Mouse (Mus musculus) kidney, embryonic 14.5 days (tissue): Measurements from ENCODE around the gene S100b. TPM values are rescaled to one million over a fixed set of nuclear protein-coding genes. Genes with fewer than 3 reads are reported as not detected.

Experiments used
- ATAC-seq: fragments of 200-750 bp; cut with Nextera tagmentation; 2 replicates; pipeline ENCODE4 v1.8.0; 2017; ENCODE audit warnings: moderate number of reproducible peaks, mild to moderate bottlenecking, moderate TSS enrichment, moderate library complexity; ENCODE audit not compliant: low FRiP score, low TSS enrichment
- H3K27ac ChIP-seq: fragments of 300-500 bp; sonication (generic); 2 replicates; pipeline ENCODE4 v1.5.1; 2014; ENCODE audit warnings: low read depth, mild to moderate bottlenecking, low read length, moderate library complexity, mixed read lengths
- H3K27me3 ChIP-seq: fragments of 300-500 bp; sonication (generic); 2 replicates; pipeline ENCODE4 v1.6.1; 2014; ENCODE audit warnings: mild to moderate bottlenecking, low read length; ENCODE audit not compliant: control insufficient read depth, insufficient read depth
- H3K36me3 ChIP-seq: fragments of 300-500 bp; sonication (generic); 2 replicates; pipeline ENCODE4 v1.6.1; 2014; ENCODE audit warnings: low read length, mixed read lengths; ENCODE audit not compliant: control insufficient read depth, insufficient read depth
- H3K4me1 ChIP-seq: fragments of 300-500 bp; sonication (generic); 2 replicates; pipeline ENCODE4 v1.6.1; 2014; ENCODE audit warnings: low read length, mixed read lengths; ENCODE audit not compliant: control insufficient read depth, insufficient read depth
- H3K4me2 ChIP-seq: fragments of 300-500 bp; sonication (generic); replicated peaks from 2 replicates; pipeline ENCODE4 v1.6.1; 2014; ENCODE audit warnings: low read depth, mild to moderate bottlenecking, low read length
- H3K4me3 ChIP-seq: fragments of 300-500 bp; sonication (generic); 2 replicates; pipeline ENCODE4 v1.5.1; 2014; ENCODE audit warnings: mild to moderate bottlenecking, low read length
- H3K9ac ChIP-seq: fragments of 300-500 bp; sonication (generic); 2 replicates; pipeline ENCODE4 v1.6.1; 2014; ENCODE audit warnings: low read depth, mild to moderate bottlenecking, low read length, moderate library complexity
- H3K9me3 ChIP-seq: fragments of 300-500 bp; sonication (generic); 2 replicates; pipeline ENCODE4 v1.6.1; 2016; ENCODE audit warnings: low read length; ENCODE audit not compliant: control insufficient read depth
- WGBS: fragments of 180-500 bp; shearing (Covaris S2); extraction: QIAGEN DNeasy Blood & Tissue Kit; methylation state at CpG from one replicate; pipeline ENCODE4 v1.1.7; 2014; 5-methylcytosine and 5-hydroxymethylcytosine counted together
- polyA plus RNA-seq: library from polyadenylated mRNA; unstranded; fragments of >200 nt; fragmentation: Nextera tagmentation; extraction: Ambion mirVana; gene quantifications from 2 replicates; pipeline ENCODE4 v1.2.1, GENCODE M21; 2014

Gene S100b
- polyA plus RNA-seq, 1 experiment from 2014 or later = 0.32 TPM

GRCm38 (mm10) chr10:76255617-76256016, 2.0 kb downstream of the S100b start:
- no peak overlapping the region for H3K4me3 ChIP-seq
- ATAC-seq = no peak
- H3K27ac ChIP-seq = no peak overlapping the region
- H3K4me2 ChIP-seq = no peak overlapping the region
- H3K9ac ChIP-seq = no peak overlapping the region
- H3K9me3 ChIP-seq = no peaks in the 10 kb centered on the region
- H3K4me1 ChIP-seq = no peaks in the 10 kb centered on the region
- no peaks in the 10 kb centered on the region for H3K27me3 ChIP-seq
- WGBS = 73% methylated on average over 6 of the region's 6 CpGs
- H3K36me3 ChIP-seq = no peaks in the 10 kb centered on the region

DNA sequence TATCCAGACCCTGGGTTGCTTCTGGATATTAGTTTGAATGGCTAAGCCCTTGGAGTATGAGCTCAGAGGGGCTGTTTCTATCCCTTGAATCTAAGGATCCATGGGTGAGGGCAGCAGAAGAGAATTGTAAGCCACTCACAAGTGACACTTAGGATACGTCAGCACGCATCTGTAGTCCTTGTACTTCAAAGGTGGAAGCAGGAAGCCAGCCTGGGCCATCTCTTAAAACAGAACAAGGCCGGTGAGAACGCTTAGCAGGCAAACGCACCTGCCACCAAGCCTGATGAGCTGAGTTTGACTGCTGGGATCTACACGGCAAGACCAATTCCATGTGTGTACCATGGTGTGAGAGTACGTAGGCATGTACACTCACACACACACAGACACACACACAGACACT, 3.6 kb downstream of the S100b start:
- Histone ChIP-seq H3K27ac (no peak overlapping the region), H3K9me3 (no peaks in the 10 kb centered on the region), H3K9ac (no peak overlapping the region), H3K4me1 (no peaks in the 10 kb centered on the region), H3K4me3 (no peak overlapping the region), H3K4me2 (no peak overlapping the region), H3K36me3 (peaks cover 2% of the 10 kb centered on the region; the same call in 1 of the 2 replicates), H3K27me3 (no peaks in the 10 kb centered on the region)
- WGBS = 91% methylated on average over 7 of the region's 7 CpGs
- ATAC-seq = no peak

- WGBS = 78% methylated on average over 12 of the region's 12 CpGs
- Histone ChIP-seq H3K27me3 (no peaks in the 10 kb centered on the region), H3K27ac (no peak overlapping the region), H3K36me3 (peaks cover 3% of the 10 kb centered on the region; the same call in 1 of the 2 replicates), H3K9ac (no peak overlapping the region), H3K9me3 (no peaks in the 10 kb centered on the region), H3K4me2 (no peak overlapping the region), H3K4me3 (no peak overlapping the region), H3K4me1 (no peaks in the 10 kb centered on the region)
- ATAC-seq = no peak
Measured at GRCm38 (mm10) chr10:76257719-76258390, 4.2 kb downstream of the S100b start.

- H3K4me2 ChIP-seq = no peak overlapping the region
- peaks cover 3% of the 10 kb centered on the region; the same call in 1 of the 2 replicates for H3K36me3 ChIP-seq
- no peak for ATAC-seq
- H3K27ac ChIP-seq = no peak overlapping the region
- WGBS = 64% methylated on average over 18 of the region's 18 CpGs
- H3K9me3 ChIP-seq = no peaks in the 10 kb centered on the region
- no peak overlapping the region for H3K9ac ChIP-seq
- H3K4me3 ChIP-seq = no peak overlapping the region
- no peaks in the 10 kb centered on the region for H3K4me1 ChIP-seq
- no peaks in the 10 kb centered on the region for H3K27me3 ChIP-seq
Measured at GRCm38 (mm10) chr10:76259566-76260232, 6.0 kb downstream of the S100b start.

- H3K4me3 ChIP-seq = no peak overlapping the region
- no peak overlapping the region for H3K4me2 ChIP-seq
- H3K4me1 ChIP-seq = no peaks in the 10 kb centered on the region
- 57% methylated on average over 11 of the region's 11 CpGs for WGBS
- no peaks in the 10 kb centered on the region for H3K9me3 ChIP-seq
- no peak overlapping the region for H3K9ac ChIP-seq
- ATAC-seq = no peak
- H3K27ac ChIP-seq = no peak overlapping the region
- H3K36me3 ChIP-seq = peaks cover 3% of the 10 kb centered on the region; the same call in 1 of the 2 replicates
- H3K27me3 ChIP-seq = no peaks in the 10 kb centered on the region
Measured at GRCm38 (mm10) chr10:76260358-76261059, 6.9 kb downstream of the S100b start.

GRCm38 (mm10) chr10:76261447-76261846, 7.8 kb downstream of the S100b start:
- Histone ChIP-seq H3K36me3 (peaks cover 6% of the 10 kb centered on the region; the same call in 1 of the 2 replicates), H3K4me2 (no peak overlapping the region), H3K9me3 (no peaks in the 10 kb centered on the region), H3K9ac (no peak overlapping the region), H3K4me3 (no peak overlapping the region), H3K27ac (no peak overlapping the region), H3K4me1 (no peaks in the 10 kb centered on the region), H3K27me3 (no peaks in the 10 kb centered on the region)
- no peak for ATAC-seq
- 62% methylated on average over 3 of the region's 3 CpGs for whole genome bisulfite sequencing

GRCm38 (mm10) chr10:76262431-76262830, 8.8 kb downstream of the S100b start:
- Histone ChIP-seq H3K27me3 (no peaks in the 10 kb centered on the region), H3K9ac (no peak overlapping the region), H3K4me2 (no peak overlapping the region), H3K4me3 (no peak overlapping the region), H3K4me1 (no peaks in the 10 kb centered on the region), H3K9me3 (no peaks in the 10 kb centered on the region), H3K36me3 (peaks cover 6% of the 10 kb centered on the region; the same call in 1 of the 2 replicates), H3K27ac (no peak overlapping the region)
- ATAC-seq = no peak
- WGBS = 78% methylated on average over 4 of the region's 4 CpGs

GRCm38 (mm10) chr10:76271238-76271637, 17.6 kb downstream of the S100b start:
- no peak for ATAC-seq

GRCm38 (mm10) chr10:76275256-76275655, 21.6 kb downstream of the S100b start:
- 78% methylated on average over 10 of the region's 10 CpGs for WGBS
- no peak for ATAC-seq
- peaks cover 62% of the 10 kb centered on the region for H3K36me3 ChIP-seq
- H3K4me3 ChIP-seq = no peak overlapping the region
- no peak overlapping the region for H3K9ac ChIP-seq
- no peak overlapping the region for H3K27ac ChIP-seq
- H3K9me3 ChIP-seq = no peaks in the 10 kb centered on the region
- no peaks in the 10 kb centered on the region for H3K27me3 ChIP-seq
- H3K4me2 ChIP-seq = no peak overlapping the region
- H3K4me1 ChIP-seq = no peaks in the 10 kb centered on the region

More at GRCm38 (mm10) chr10:76271238-76271637, 17.6 kb downstream of the S100b start:
- Histone ChIP-seq H3K9ac (no peak overlapping the region), H3K4me1 (no peaks in the 10 kb centered on the region), H3K4me3 (no peak overlapping the region), H3K4me2 (no peak overlapping the region), H3K27ac (no peak overlapping the region), H3K36me3 (peaks cover 55% of the 10 kb centered on the region), H3K9me3 (no peaks in the 10 kb centered on the region), H3K27me3 (no peaks in the 10 kb centered on the region)
- WGBS = 49% methylated on average over 8 of the region's 8 CpGs
